Mouse (Mus musculus) left cerebral cortex, adult 2 months (tissue): ENCODE results near the gene Duxbl3. TPM values are rescaled to one million over a fixed set of nuclear protein-coding genes. Genes with fewer than 3 reads are reported as not detected.

Experiments
- DNase-seq, 2 experiments: peaks; one replicate each; pipeline ENCODE4 v3.0.0; 2021 to 2022; ENCODE audit warnings: low spot score in 2 of 2, mixed read lengths in 1 of 2; ENCODE audit errors: extremely low spot score in 1 of 2
- H3K27ac ChIP-seq: fragments of 200-600 bp; 2 replicates; pipeline ENCODE4 v1.8.1; 2022
- H3K4me3 ChIP-seq: fragments of 200-600 bp; 2 replicates; pipeline ENCODE4 v1.8.1; 2022
- CTCF ChIP-seq: fragments of 200-600 bp; IDR thresholded peaks from 2 replicates; pipeline ENCODE4 v1.8.1; 2022; ENCODE audit warnings: antibody characterized with exemption, mild to moderate bottlenecking, moderate library complexity
- intact Hi-C: fragments of 180-260 bp; cut with DNase I; formaldehyde crosslinking; loops from one replicate; pipeline ENCODE4 v1.15.1; 2025
- total RNA-seq, 2 experiments: library from RNA; stranded (reverse); gene quantifications; 2 replicates each; pipeline ENCODE4 v1.2.3; 2021

Duxbl3 gene
- total RNA-seq, 2 experiments from 2014 or later = 0.35 to 0.97 TPM

- no peak for TF ChIP-seq CTCF
- intact Hi-C loops = no loop called here
- no peak for DNase-seq
- Histone ChIP-seq H3K27ac (no peak overlapping the region), H3K4me3 (no peak overlapping the region)
Measured at GRCm38 (mm10) chr14:26316246-26316730, 58.5 kb downstream of the Duxbl3 start.

Other genes with a start within 250 kb of the Duxbl3 start
- gene Gm9780, start 215.3 kb upstream of the Duxbl3 start, total RNA-seq = 1 to 10 TPM; 2.8 to 6.5 TPM
- gene Tmem254c, start 190.6 kb upstream of the Duxbl3 start, total RNA-seq = 10 to 100 TPM; 25.2 to 29.9 TPM
- not detected for gene Cphx2, start 176.4 kb upstream of the Duxbl3 start, total RNA-seq
- not detected for gene Cphx3, start 175.7 kb upstream of the Duxbl3 start, total RNA-seq
- under 1 TPM; 0.59 to 0.72 TPM for gene Duxbl2, start 139.6 kb upstream of the Duxbl3 start, total RNA-seq
- 1 to 10 TPM; 5.5 to 5.6 TPM for gene Plac9b, start 75.5 kb upstream of the Duxbl3 start, total RNA-seq
- 10 to 100 TPM in 1 of 2 experiments, 1 to 10 TPM in 1; 8.4 to 14.1 TPM for gene Tmem254b, start 50.9 kb upstream of the Duxbl3 start, total RNA-seq